Mouse (Mus musculus): ENCODE results near the gene Fhit. TPM values are rescaled to one million over a fixed set of nuclear protein-coding genes. Genes with fewer than 3 reads are reported as not detected.

Fhit gene
- polyA plus RNA-seq (2016; fragmentation: Nextera tagmentation; extraction: Ambion mirVana) = 3.4 and 4.8 TPM in 2 replicates

DNA sequence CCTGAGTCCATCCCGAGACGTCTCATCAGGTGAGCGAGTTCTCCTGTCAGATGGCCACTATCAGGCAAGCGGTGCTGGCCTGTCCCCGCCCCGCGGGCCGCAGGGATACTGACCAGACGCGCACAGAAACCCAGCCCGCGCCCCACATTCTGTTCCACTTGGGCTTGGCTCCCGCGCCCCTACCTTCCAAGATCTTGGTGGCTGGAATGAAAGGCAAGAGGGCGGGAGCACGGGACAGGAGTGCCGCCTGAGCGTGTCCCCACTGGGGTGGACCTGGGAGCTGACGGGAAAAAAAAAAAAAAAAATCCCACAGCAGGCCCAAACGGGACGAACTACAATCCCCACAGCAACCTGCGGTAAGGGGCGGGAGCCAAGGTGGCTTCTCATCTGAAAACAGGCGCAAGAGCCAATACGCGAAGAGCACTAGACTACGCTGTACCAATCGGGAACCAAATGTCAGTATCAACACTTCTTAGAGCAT is at the start of gene Fhit:
TSS of gene Fhit (minus strand) at position 285 of the 481 bp plus-strand sequence.
- Histone ChIP-seq H3K4me3 (replicated peaks) (peak within 1 kb of the TSS; percentile 64), H3K27me3 (no peaks in the 10 kb centered on the region), H3K9ac (replicated peaks) (peak within 1 kb of the TSS; percentile 64), H3K27ac (peak within 1 kb of the TSS; percentile 66), H3K4me2 (peak within 1 kb of the TSS; percentile 72), H3K4me1 (replicated peaks) (no peaks in the 10 kb centered on the region), H3K9me3 (no peaks in the 10 kb centered on the region), H3K36me3 (no peaks in the 10 kb centered on the region)
- under 1% methylated on average over 28 of the region's 28 CpGs for WGBS
- ATAC-seq (ENCODE audit: insufficient number of reproducible peaks, insufficient read depth, low FRiP score, low TSS enrichment, low read depth) = peak; percentile 99

DNA sequence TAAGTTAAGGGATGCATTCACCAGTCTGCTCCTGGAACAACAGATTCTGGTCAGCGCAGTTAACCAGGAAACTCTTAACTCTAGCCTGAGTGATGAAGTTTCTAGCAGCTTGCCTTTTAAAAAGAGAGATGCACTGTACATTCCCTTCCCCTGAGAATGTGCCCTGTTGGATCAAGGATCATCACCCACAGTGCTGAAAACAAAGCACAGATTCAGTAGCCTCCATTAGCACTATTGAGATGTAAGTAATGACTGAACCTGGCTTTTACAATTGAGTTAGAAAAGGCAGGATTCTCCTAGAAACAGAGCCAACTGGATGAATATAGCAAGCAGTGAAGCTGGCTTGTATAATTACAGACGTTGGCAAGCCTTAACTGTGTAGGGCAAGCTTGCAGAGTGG is 45.0 kb upstream of the Fhit start:
- ATAC-seq (ENCODE audit: insufficient number of reproducible peaks, insufficient read depth, low FRiP score, low TSS enrichment, low read depth) = no peak
- 59% methylated on average over 2 of the region's 2 CpGs for WGBS

DNA sequence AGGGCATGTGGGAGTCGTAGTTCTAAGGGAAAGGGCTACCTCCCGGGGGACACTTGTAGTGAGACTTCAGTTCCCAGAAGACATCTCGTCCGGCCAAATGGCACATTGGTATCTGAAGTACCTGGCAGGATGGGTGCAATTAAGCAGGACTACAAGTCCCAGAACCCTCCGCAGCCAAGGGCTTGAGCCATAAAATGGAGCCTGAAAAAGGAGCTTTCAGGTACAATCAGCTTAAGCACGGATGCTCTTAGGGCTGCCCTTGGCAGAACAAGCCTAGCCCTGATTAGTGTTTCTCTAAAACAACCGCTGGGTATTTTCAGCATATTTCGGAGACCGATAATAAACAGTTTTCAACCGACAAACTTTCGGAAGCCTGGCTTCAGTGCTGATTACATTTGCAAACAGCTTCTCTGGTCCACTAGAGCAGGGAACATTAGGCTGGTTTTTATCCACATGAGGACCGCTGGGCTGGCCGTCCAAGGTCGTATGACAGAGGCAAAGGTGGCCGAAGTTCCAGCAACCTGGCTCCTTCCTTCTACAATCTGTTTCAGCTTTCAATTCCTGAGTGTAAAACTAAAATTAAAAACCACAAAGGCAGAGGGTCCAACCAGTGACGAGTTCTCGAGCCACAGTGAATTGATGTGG is 907 bp downstream of the Fhit start:
- peak overlapping the region; percentile 72 for H3K4me2 ChIP-seq
- no peaks in the 10 kb centered on the region for H3K9me3 ChIP-seq
- peak overlapping the region; percentile 66 for H3K27ac ChIP-seq
- no peaks in the 10 kb centered on the region for H3K4me1 ChIP-seq (replicated peaks)
- 7% methylated on average over 17 of the region's 17 CpGs for WGBS
- peak overlapping the region; percentile 64 for H3K4me3 ChIP-seq (replicated peaks)
- no peaks in the 10 kb centered on the region for H3K36me3 ChIP-seq
- peak; percentile 69 for ATAC-seq (ENCODE audit: insufficient number of reproducible peaks, insufficient read depth, low FRiP score, low TSS enrichment, low read depth)
- no peaks in the 10 kb centered on the region for H3K27me3 ChIP-seq
- peak overlapping the region; percentile 64; the same call in 1 of the 2 replicates for H3K9ac ChIP-seq (replicated peaks)

More for the DNA sequence above, 45.0 kb upstream of the Fhit start:
- Histone ChIP-seq H3K9me3 (no peaks in the 10 kb centered on the region), H3K36me3 (no peaks in the 10 kb centered on the region), H3K4me2 (no peak overlapping the region), H3K4me1 (replicated peaks) (no peaks in the 10 kb centered on the region), H3K27me3 (no peaks in the 10 kb centered on the region), H3K27ac (no peak overlapping the region), H3K9ac (replicated peaks) (no peak overlapping the region), H3K4me3 (replicated peaks) (no peak overlapping the region)

DNA sequence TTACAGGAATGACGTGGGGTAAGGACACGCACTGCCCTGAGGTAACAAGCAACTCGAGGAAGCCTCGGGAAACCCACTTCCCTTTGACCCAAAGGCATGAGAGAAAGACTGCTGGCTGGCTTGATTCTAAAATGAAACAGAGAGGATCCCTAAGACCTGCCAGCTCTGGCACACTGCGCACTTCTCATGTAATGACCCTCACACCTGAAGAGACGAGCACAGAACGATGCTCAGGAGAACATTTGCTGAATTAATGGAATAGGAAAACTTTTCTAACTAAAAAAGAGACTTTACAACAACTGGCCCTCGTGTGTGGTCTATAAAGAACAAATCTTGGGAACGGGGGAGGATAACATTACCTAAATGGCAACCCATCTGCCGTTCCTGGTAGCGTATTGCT is 2.2 kb downstream of the Fhit start:
- WGBS = 89% methylated on average over 11 of the region's 11 CpGs

DNA sequence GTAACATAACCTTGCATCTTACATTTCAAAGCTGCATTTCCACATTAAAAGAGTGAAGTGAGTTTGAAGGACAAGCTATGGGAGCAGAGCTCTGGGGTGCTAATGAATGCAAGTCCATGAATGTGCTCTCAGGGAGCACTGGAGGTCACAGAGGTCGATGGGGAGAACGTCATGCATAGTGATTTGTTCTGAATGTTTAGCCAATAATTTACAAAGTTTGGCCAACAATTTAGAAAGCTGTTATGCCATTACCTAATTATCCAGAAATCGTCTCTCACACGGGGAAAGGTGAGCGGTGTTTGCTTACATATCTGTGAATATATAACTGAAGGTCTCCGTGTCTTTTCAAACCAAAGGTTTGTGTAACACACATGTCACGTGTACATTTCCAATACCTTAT is 2.8 kb downstream of the Fhit start:
- Histone ChIP-seq H3K27ac (no peak overlapping the region), H3K4me2 (no peak overlapping the region), H3K27me3 (no peaks in the 10 kb centered on the region), H3K4me3 (replicated peaks) (no peak overlapping the region), H3K9ac (replicated peaks) (no peak overlapping the region), H3K4me1 (replicated peaks) (peaks cover 7% of the 10 kb centered on the region; the same call in 1 of the 2 replicates), H3K9me3 (no peaks in the 10 kb centered on the region), H3K36me3 (no peaks in the 10 kb centered on the region)
- 76% methylated on average over 7 of the region's 7 CpGs for WGBS
- ATAC-seq (ENCODE audit: insufficient number of reproducible peaks, insufficient read depth, low FRiP score, low TSS enrichment, low read depth) = no peak

More for the DNA sequence above, 2.2 kb downstream of the Fhit start:
- H3K9ac ChIP-seq (replicated peaks) = no peak overlapping the region
- no peaks in the 10 kb centered on the region for H3K9me3 ChIP-seq
- no peak overlapping the region for H3K27ac ChIP-seq
- H3K4me3 ChIP-seq (replicated peaks) = no peak overlapping the region
- no peak for ATAC-seq (ENCODE audit: insufficient number of reproducible peaks, insufficient read depth, low FRiP score, low TSS enrichment, low read depth)
- H3K4me1 ChIP-seq (replicated peaks) = peaks cover 1% of the 10 kb centered on the region; the same call in 1 of the 2 replicates
- H3K4me2 ChIP-seq = no peak overlapping the region
- no peaks in the 10 kb centered on the region for H3K36me3 ChIP-seq
- H3K27me3 ChIP-seq = no peaks in the 10 kb centered on the region

DNA sequence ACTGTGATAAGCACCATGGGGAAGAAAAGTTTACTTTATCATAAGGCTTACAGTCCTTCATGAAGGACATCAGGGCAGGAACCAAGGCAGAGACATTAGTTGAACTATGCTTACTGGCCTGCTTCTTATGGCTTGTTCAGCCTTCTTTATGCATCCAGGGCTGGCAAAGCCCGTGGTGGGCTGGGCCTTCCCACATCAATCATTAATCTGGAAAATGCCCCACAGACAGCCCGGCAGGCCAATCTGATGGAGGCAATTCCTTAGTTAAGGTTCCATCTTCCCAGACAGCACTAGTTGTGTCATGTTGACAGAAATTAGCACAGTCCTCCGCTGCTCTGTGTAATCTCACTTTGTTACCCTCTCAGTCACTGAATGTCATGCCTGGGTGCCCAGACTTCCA is 4.1 kb downstream of the Fhit start:
- Histone ChIP-seq H3K4me1 (replicated peaks) (peaks cover 8% of the 10 kb centered on the region; the same call in 1 of the 2 replicates), H3K9me3 (no peaks in the 10 kb centered on the region), H3K4me2 (no peak overlapping the region), H3K27me3 (no peaks in the 10 kb centered on the region), H3K36me3 (no peaks in the 10 kb centered on the region), H3K9ac (replicated peaks) (no peak overlapping the region), H3K4me3 (replicated peaks) (no peak overlapping the region), H3K27ac (no peak overlapping the region)
- whole genome bisulfite sequencing = 78% methylated on average over 3 of the region's 3 CpGs
- ATAC-seq (ENCODE audit: insufficient number of reproducible peaks, insufficient read depth, low FRiP score, low TSS enrichment, low read depth) = no peak

DNA sequence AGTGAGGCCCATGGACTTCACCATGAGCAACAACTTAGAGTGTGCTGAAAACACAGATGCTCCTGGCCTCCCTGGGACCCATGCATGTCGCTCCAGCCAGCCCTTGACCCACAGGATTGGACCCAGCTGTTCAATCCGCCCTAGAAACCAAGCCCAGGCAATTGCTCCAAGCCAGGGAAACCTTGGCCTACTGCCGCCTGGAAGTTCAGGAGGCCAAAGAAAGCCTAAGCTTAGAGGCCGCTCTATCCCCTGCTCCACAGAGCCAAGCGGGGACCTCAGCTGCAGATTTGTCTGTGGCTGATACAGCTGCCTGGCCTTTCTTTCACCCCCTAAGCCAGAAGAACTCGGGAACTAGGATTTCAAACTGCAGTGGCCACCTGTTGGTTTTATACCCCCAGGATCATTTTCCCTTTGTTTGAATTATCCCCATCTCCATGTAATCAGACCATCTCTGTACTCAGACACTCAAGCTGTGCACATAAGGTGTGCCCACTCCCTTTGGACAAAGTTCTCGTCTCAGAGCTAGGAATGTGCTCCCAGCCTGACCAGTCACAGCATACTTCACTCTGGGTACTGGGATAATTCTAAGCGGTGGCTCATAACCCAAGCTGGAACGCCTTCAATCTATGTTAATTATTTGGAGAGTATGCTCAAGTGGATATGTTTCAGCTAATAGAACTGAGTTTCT is 10.1 kb downstream of the Fhit start:
- peak; percentile 59 for ATAC-seq (ENCODE audit: insufficient number of reproducible peaks, insufficient read depth, low FRiP score, low TSS enrichment, low read depth)
- no peaks in the 10 kb centered on the region for H3K27me3 ChIP-seq
- no peak overlapping the region for H3K4me2 ChIP-seq
- H3K9ac ChIP-seq (replicated peaks) = no peak overlapping the region
- no peaks in the 10 kb centered on the region for H3K9me3 ChIP-seq
- H3K36me3 ChIP-seq = no peaks in the 10 kb centered on the region
- H3K27ac ChIP-seq = no peak overlapping the region
- H3K4me3 ChIP-seq (replicated peaks) = no peak overlapping the region
- peaks cover 8% of the 10 kb centered on the region; the same call in 1 of the 2 replicates for H3K4me1 ChIP-seq (replicated peaks)
- 83% methylated on average over 9 of the region's 9 CpGs for WGBS

DNA sequence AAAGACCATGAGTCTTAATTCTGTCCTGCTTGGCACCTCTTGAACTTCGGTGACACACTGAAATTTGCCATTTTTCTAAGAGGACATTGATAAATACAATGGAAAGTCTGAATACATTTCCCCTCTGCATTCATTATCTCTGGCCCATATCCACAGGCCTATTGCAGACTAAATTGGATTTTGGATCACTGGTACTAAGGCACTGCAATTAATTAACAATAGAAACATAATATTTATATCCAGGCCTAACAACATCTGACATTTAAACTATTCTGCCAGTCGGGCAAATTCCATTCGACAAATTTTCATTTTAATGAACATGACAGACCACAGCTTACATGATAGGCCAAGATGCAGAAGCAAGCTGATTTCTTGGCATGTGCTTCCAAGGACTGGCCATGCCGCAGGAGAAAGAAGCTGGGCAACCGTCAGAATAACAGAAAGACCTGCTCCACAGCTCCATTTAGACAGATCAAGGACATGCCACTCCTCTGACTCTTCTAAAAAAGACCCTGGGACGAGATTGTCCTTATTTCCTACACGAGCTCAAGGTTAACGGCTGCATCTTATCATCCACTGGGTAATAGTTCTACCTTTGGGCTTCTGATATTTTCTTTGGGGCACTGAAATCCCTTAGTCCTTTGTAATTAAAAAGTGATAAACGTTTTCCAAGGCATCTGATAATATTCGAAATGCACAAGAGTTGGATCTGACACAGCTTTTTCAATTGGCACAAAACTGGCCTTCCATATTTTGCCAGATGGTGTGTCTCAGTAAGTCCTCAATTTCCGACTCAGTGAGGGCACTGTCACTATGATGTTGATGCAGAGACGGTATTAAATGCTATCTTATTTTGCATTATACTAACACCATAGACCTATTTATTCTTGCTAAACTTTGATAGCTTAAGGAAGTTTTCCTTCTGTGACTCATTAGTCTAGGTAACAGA is 27.8 kb downstream of the Fhit start:
- Histone ChIP-seq H3K36me3 (no peaks in the 10 kb centered on the region), H3K4me3 (replicated peaks) (no peak overlapping the region), H3K4me2 (no peak overlapping the region), H3K4me1 (replicated peaks) (no peaks in the 10 kb centered on the region), H3K27ac (no peak overlapping the region), H3K9ac (replicated peaks) (no peak overlapping the region), H3K9me3 (no peaks in the 10 kb centered on the region), H3K27me3 (no peaks in the 10 kb centered on the region)
- WGBS = 85% methylated on average over 12 of the region's 12 CpGs
- ATAC-seq (ENCODE audit: insufficient number of reproducible peaks, insufficient read depth, low FRiP score, low TSS enrichment, low read depth) = no peak

DNA sequence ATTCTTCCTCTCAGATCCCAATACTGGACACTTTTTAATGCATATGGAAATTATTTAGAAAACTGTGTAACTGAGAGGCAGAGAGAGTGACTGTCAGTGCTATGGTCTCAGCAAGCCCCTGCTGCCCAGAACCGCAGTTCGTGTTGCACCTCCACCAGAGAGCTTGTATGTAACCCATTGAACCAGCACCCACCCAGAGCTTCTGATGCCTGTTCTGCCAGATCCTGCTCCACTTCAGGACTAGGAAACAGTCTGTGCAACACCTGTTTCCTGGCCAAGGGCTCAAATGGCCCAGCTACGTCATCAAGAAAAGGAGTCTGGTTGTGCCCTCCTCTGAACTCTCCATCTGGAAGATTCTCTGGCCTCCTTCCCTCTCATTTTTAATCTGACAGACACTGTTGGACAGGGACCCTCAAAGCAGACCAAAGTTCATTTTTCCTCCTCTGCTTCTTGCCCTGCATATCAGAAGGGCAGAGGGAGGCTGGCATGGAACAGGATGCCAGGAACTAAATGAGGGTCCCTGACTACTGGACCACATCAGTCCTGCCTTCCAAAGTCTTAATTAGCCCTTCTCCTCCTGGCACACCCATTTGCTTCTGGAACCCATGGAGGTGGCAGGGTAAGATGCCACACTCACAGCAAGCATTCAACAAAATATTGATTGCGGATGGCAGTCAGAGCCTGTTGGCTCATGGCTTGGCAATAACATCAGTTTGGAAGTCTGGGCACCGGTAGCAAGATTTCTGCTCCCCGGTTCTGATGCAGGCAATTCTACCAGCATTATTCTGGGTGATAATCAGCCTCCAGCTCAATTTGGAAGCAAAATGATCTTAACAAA is 29.0 kb downstream of the Fhit start:
- no peak for ATAC-seq (ENCODE audit: insufficient number of reproducible peaks, insufficient read depth, low FRiP score, low TSS enrichment, low read depth)
- H3K9me3 ChIP-seq = no peaks in the 10 kb centered on the region
- WGBS = 84% methylated on average over 6 of the region's 6 CpGs
- H3K4me3 ChIP-seq (replicated peaks) = no peak overlapping the region
- H3K9ac ChIP-seq (replicated peaks) = no peak overlapping the region
- H3K27me3 ChIP-seq = no peaks in the 10 kb centered on the region
- no peaks in the 10 kb centered on the region for H3K36me3 ChIP-seq
- H3K4me2 ChIP-seq = no peak overlapping the region
- no peaks in the 10 kb centered on the region for H3K4me1 ChIP-seq (replicated peaks)
- H3K27ac ChIP-seq = no peak overlapping the region

DNA sequence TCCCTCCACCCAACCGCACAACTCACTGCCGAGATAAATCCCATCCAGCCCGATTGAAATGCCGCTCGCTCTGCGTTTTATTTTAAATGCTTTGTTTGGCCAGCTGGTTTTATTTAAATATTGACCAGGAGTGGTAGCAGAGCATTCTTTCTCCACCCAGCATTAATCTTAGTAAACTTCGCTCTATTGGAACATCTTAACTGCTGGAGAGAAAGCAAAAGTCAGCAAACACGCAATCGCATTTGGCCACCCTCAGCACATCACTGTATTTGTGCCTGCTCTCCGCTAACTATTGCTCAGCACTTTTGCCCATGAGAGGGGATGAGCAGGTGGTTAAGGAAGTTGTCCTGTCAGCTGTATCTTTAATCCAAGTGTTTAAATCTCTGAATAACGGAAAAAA is 36.7 kb downstream of the Fhit start:
- no peaks in the 10 kb centered on the region for H3K9me3 ChIP-seq
- ATAC-seq (ENCODE audit: insufficient number of reproducible peaks, insufficient read depth, low FRiP score, low TSS enrichment, low read depth) = no peak
- no peak overlapping the region for H3K4me2 ChIP-seq

More for the DNA sequence above, 36.7 kb downstream of the Fhit start:
- Histone ChIP-seq H3K9ac (replicated peaks) (no peak overlapping the region), H3K4me3 (replicated peaks) (no peak overlapping the region), H3K36me3 (no peaks in the 10 kb centered on the region), H3K27me3 (no peaks in the 10 kb centered on the region), H3K4me1 (replicated peaks) (no peaks in the 10 kb centered on the region), H3K27ac (no peak overlapping the region)
- WGBS = 78% methylated on average over 11 of the region's 11 CpGs

Measured in limb, embryonic 12.5 days (tissue).